Mouse (Mus musculus) neural tube, embryonic 14.5 days (tissue): ENCODE data around the gene Trabd2b. TPM values are rescaled to one million over a fixed set of nuclear protein-coding genes. Genes with fewer than 3 reads are reported as not detected.

Experiments
- ATAC-seq: fragments of 200-750 bp; cut with Nextera tagmentation; 2 replicates; pipeline ENCODE4 v1.8.0; 2017; ENCODE audit warnings: low read depth, mild to moderate bottlenecking, moderate TSS enrichment, moderate library complexity
- H3K27ac ChIP-seq: fragments of 300-500 bp; sonication (generic); 2 replicates; pipeline ENCODE4 v1.5.1; 2014; ENCODE audit warnings: low read depth, mild to moderate bottlenecking, control low read depth, low read length, moderate library complexity, mixed read lengths
- H3K27me3 ChIP-seq: fragments of 300-500 bp; sonication (generic); 2 replicates; pipeline ENCODE4 v1.6.1; 2014; ENCODE audit warnings: low read length; ENCODE audit not compliant: control insufficient read depth, insufficient read depth
- H3K36me3 ChIP-seq: fragments of 300-500 bp; sonication (generic); 2 replicates; pipeline ENCODE4 v1.6.1; 2014; ENCODE audit warnings: low read length, mixed read lengths; ENCODE audit not compliant: control insufficient read depth, insufficient read depth
- H3K4me1 ChIP-seq: fragments of 300-500 bp; sonication (generic); 2 replicates; pipeline ENCODE4 v1.6.1; 2014; ENCODE audit warnings: low read length; ENCODE audit not compliant: control insufficient read depth, insufficient read depth
- H3K4me2 ChIP-seq: fragments of 300-500 bp; sonication (generic); 2 replicates; pipeline ENCODE4 v1.6.1; 2014; ENCODE audit warnings: mild to moderate bottlenecking, low read depth, low read length, control low read depth
- H3K4me3 ChIP-seq: fragments of 300-500 bp; sonication (generic); 2 replicates; pipeline ENCODE4 v1.5.1; 2014; ENCODE audit warnings: low read depth, low read length, control low read depth, mixed read lengths
- H3K9ac ChIP-seq: fragments of 300-500 bp; sonication (generic); replicated peaks from 2 replicates; pipeline ENCODE4 v1.6.1; 2014; ENCODE audit warnings: low read depth, mild to moderate bottlenecking, control low read depth, low read length, mixed read lengths
- H3K9me3 ChIP-seq: fragments of 300-500 bp; sonication (generic); 2 replicates; pipeline ENCODE4 v1.6.1; 2016; ENCODE audit warnings: low read length; ENCODE audit not compliant: control insufficient read depth
- WGBS: fragments of 180-500 bp; shearing (Covaris S2); extraction: QIAGEN DNeasy Blood & Tissue Kit; methylation state at CpG from one replicate; pipeline ENCODE4 v1.1.7; 2014; 5-methylcytosine and 5-hydroxymethylcytosine counted together
- polyA plus RNA-seq: library from polyadenylated mRNA; unstranded; fragments of >200 nt; fragmentation: Nextera tagmentation; extraction: Ambion mirVana; gene quantifications from 2 replicates; pipeline ENCODE4 v1.2.1, GENCODE M21; 2014

Trabd2b gene
- polyA plus RNA-seq, 1 experiment from 2014 or later = 0.56 TPM

DNA sequence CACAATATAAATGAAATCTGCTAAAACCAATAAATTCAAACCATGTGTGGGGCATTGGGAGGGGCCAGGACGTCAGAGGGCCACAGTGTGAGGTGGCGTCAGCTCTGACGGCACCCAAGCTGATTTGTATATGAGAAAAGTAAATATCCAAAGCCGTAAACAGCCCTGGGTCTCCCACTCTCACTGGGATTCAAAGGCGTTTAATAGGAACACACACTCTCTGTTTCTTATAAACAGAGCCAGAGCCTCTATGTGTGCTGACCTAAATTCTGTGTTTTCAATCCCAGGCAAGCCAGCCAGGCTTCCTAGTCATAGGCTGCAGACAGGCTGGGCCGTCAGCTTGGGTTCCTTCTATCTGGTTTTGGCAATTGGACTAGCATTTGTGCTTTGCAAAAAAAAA is 16.6 kb downstream of the Trabd2b start:
- Histone ChIP-seq H3K9ac (no peak overlapping the region), H3K4me2 (no peak overlapping the region), H3K36me3 (no peaks in the 10 kb centered on the region), H3K9me3 (no peaks in the 10 kb centered on the region), H3K27ac (no peak overlapping the region), H3K4me3 (no peak overlapping the region), H3K4me1 (no peaks in the 10 kb centered on the region), H3K27me3 (no peaks in the 10 kb centered on the region)
- WGBS = 62% methylated on average over 6 of the region's 6 CpGs
- no peak for ATAC-seq

- Histone ChIP-seq H3K36me3 (no peaks in the 10 kb centered on the region), H3K27me3 (no peaks in the 10 kb centered on the region), H3K9me3 (no peaks in the 10 kb centered on the region), H3K4me3 (no peak overlapping the region), H3K4me2 (no peak overlapping the region), H3K4me1 (no peaks in the 10 kb centered on the region), H3K9ac (no peak overlapping the region), H3K27ac (no peak overlapping the region)
- WGBS = 42% methylated on average over 5 of the region's 5 CpGs
- ATAC-seq = no peak
Observed at GRCm38 (mm10) chr4:114425808-114426207, 19.3 kb downstream of the Trabd2b start.

DNA sequence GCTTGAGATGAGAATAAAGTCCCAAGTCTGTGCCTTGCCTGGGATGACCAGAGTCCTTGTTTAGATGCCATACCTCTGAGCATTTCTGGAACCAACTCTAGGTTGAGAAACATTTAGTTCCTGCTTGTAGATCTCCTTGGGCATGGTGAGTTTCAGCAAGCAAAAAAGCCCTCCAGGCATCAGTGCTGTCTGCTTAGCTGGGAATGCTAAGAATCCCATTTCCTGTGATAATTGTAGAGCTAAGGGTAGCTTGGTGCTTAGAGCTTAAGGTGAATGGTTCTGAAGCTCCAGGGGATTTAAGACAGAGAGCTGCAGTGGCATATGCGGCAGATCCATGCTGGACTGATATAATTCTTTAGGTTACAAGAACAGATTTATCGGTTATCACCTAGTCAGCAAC is 26.2 kb downstream of the Trabd2b start:
- H3K27ac ChIP-seq = no peak overlapping the region
- whole genome bisulfite sequencing = 96% methylated on average over 2 of the region's 2 CpGs
- H3K27me3 ChIP-seq = no peaks in the 10 kb centered on the region
- H3K9me3 ChIP-seq = no peaks in the 10 kb centered on the region
- H3K4me1 ChIP-seq = no peaks in the 10 kb centered on the region
- H3K9ac ChIP-seq = no peak overlapping the region
- H3K4me2 ChIP-seq = no peak overlapping the region
- ATAC-seq = no peak
- no peaks in the 10 kb centered on the region for H3K36me3 ChIP-seq
- H3K4me3 ChIP-seq = no peak overlapping the region

GRCm38 (mm10) chr4:114433440-114433839 is 26.9 kb downstream of the Trabd2b start:
- no peaks in the 10 kb centered on the region for H3K9me3 ChIP-seq
- WGBS = 86% methylated on average over 1 of the region's 1 CpGs
- no peak overlapping the region for H3K4me3 ChIP-seq
- H3K9ac ChIP-seq = no peak overlapping the region
- H3K4me2 ChIP-seq = no peak overlapping the region
- no peaks in the 10 kb centered on the region for H3K27me3 ChIP-seq
- no peak for ATAC-seq
- H3K4me1 ChIP-seq = no peaks in the 10 kb centered on the region
- H3K27ac ChIP-seq = no peak overlapping the region
- no peaks in the 10 kb centered on the region for H3K36me3 ChIP-seq

DNA sequence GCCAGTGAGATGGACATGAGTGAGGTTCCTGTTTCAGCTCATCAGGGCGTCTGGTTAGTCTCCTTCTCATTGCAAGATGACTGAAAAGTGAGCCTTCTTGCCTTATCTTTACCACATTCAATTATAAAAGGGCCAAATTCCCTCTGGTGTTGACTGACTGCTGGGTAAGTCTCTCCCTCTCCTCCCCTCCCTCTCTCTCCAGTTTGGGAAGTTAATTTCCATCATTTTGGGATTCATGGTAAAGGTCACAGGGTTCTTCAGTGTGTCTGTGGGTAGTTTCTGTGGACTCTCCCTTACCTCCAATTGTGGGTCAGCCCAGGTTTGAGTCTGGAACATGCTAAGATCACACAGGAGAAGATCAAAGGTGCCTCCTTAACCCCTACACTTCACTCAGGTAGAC is 28.2 kb downstream of the Trabd2b start:
- H3K4me1 ChIP-seq = no peaks in the 10 kb centered on the region
- no peaks in the 10 kb centered on the region for H3K36me3 ChIP-seq
- no peak overlapping the region for H3K4me2 ChIP-seq
- 69% methylated on average over 1 of the region's 1 CpGs for WGBS
- H3K27ac ChIP-seq = no peak overlapping the region
- ATAC-seq = no peak
- no peaks in the 10 kb centered on the region for H3K9me3 ChIP-seq
- no peak overlapping the region for H3K4me3 ChIP-seq
- no peak overlapping the region for H3K9ac ChIP-seq
- H3K27me3 ChIP-seq = no peaks in the 10 kb centered on the region

- Histone ChIP-seq H3K27ac (no peak overlapping the region), H3K36me3 (no peaks in the 10 kb centered on the region), H3K4me2 (no peak overlapping the region), H3K4me3 (no peak overlapping the region), H3K9me3 (no peaks in the 10 kb centered on the region), H3K27me3 (no peaks in the 10 kb centered on the region), H3K9ac (no peak overlapping the region), H3K4me1 (no peaks in the 10 kb centered on the region)
- no peak for ATAC-seq
- 90% methylated on average over 7 of the region's 7 CpGs for whole genome bisulfite sequencing
Observed at GRCm38 (mm10) chr4:114435381-114435780, 28.9 kb downstream of the Trabd2b start.

GRCm38 (mm10) chr4:114438764-114439163 is 32.2 kb downstream of the Trabd2b start:
- ATAC-seq = no peak
- 63% methylated on average over 2 of the region's 2 CpGs for WGBS

DNA sequence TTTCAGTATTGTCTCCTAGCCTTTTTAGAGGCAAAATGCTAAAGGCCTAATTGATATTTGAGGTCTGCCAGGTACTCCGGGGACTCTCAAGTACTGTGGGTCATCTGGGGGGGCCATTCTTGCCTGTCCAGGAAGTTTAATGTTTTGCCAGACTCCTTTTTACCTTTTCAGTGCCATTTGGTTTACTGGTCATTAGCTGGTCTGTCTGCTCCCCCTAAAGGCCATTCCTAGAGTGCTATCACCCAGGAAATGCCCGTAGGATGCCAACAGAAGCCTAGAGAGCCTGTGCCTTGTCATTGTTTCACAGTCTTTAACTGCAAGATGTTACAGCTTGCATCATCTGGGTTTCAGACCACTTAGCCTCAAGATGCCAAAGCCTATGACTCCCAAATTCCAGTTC is 35.7 kb downstream of the Trabd2b start:
- WGBS = 70% methylated on average over 2 of the region's 2 CpGs
- no peaks in the 10 kb centered on the region for H3K4me1 ChIP-seq
- no peak overlapping the region for H3K4me2 ChIP-seq
- H3K27ac ChIP-seq = no peak overlapping the region
- H3K9me3 ChIP-seq = no peaks in the 10 kb centered on the region
- H3K9ac ChIP-seq = no peak overlapping the region
- ATAC-seq = no peak
- H3K27me3 ChIP-seq = no peaks in the 10 kb centered on the region
- no peaks in the 10 kb centered on the region for H3K36me3 ChIP-seq
- H3K4me3 ChIP-seq = no peak overlapping the region

More at GRCm38 (mm10) chr4:114438764-114439163, 32.2 kb downstream of the Trabd2b start:
- Histone ChIP-seq H3K27ac (no peak overlapping the region), H3K27me3 (no peaks in the 10 kb centered on the region), H3K36me3 (no peaks in the 10 kb centered on the region), H3K9ac (no peak overlapping the region), H3K4me3 (no peak overlapping the region), H3K4me2 (no peak overlapping the region), H3K4me1 (no peaks in the 10 kb centered on the region), H3K9me3 (no peaks in the 10 kb centered on the region)

DNA sequence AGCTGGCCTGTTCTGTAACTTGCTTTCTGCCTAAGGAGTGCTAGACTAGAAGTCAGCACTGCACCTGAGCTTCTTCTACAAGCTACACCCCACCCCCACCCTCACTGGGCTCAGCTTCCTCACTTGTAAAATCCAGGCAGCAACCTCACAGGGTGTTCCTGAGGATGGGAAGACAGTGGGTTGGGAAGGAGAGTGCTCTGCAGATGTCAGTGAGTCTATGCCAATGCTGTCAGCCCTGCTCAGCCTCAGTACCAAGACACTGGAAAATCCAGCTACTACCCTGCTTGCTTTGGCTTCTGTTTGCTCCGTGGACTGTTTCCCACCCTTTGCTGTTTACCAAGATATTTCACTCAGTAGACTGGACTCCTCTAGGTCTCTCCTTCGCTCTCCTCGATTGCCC is 36.1 kb downstream of the Trabd2b start:
- ATAC-seq = no peak

More for the DNA sequence above, 36.1 kb downstream of the Trabd2b start:
- H3K36me3 ChIP-seq = no peaks in the 10 kb centered on the region
- H3K4me2 ChIP-seq = no peak overlapping the region
- no peaks in the 10 kb centered on the region for H3K27me3 ChIP-seq
- H3K9me3 ChIP-seq = no peaks in the 10 kb centered on the region
- H3K4me3 ChIP-seq = no peak overlapping the region
- WGBS = 89% methylated on average over 3 of the region's 3 CpGs
- H3K4me1 ChIP-seq = no peaks in the 10 kb centered on the region
- no peak overlapping the region for H3K9ac ChIP-seq
- H3K27ac ChIP-seq = no peak overlapping the region
